ENCODE assay signal across 12 mouse cellular contexts in genomic region chr8:46718747-46719146, GRCm38 (mm10).
"Had no signal": no experiment of that assay in that cellular context is flagged by ENCODE, and none has a peak within 500 bp of the region (broad histone marks: within the 10 kb centered on the region; RNA-seq: fewer than 3 reads in every experiment).

No protein-coding gene starts in this region.

- ATAC-seq: lung, postnatal 0 days; midbrain, embryonic 15.5 days had no signal

- DNase-seq: kidney, adult 11 months; kidney, adult 9 months; kidney, postnatal 36 days; layer of hippocampus, adult 9-11 months; layer of hippocampus, postnatal 36 days; lung, adult 2 months; lung, postnatal 36 days; right cerebral cortex, postnatal 14 days; thymus, adult 18-20 months; thymus, postnatal 14 days had no signal
